Mouse (Mus musculus): ENCODE measurements around the gene Vmn1r71.
"Not testable (repeated sequence)": the region's sequence is repeated elsewhere in the genome, so short reads cannot be mapped to it uniquely, and the experiment has no call there.

The Vmn1r71 gene

GRCm38 (mm10) chr7:10754264-10754663 is at the start of gene Vmn1r71:
Gene Vmn1r71, minus strand, starts transcription at chr7:10754364.
- DNase-seq, result no peak

GRCm38 (mm10) chr7:10757551-10757950 is 3.4 kb upstream of the Vmn1r71 start:
- DNase-seq, result not testable (repeated sequence)

All from heart, adult 11 months (tissue).